Mouse (Mus musculus): Measurements from ENCODE around the gene Cntd1. TPM values are rescaled to one million over a fixed set of nuclear protein-coding genes. Genes with fewer than 3 reads are reported as not detected.

Gene Cntd1
- polyA plus RNA-seq, 1 experiment from 2014 or later, result 1.7 TPM

DNA sequence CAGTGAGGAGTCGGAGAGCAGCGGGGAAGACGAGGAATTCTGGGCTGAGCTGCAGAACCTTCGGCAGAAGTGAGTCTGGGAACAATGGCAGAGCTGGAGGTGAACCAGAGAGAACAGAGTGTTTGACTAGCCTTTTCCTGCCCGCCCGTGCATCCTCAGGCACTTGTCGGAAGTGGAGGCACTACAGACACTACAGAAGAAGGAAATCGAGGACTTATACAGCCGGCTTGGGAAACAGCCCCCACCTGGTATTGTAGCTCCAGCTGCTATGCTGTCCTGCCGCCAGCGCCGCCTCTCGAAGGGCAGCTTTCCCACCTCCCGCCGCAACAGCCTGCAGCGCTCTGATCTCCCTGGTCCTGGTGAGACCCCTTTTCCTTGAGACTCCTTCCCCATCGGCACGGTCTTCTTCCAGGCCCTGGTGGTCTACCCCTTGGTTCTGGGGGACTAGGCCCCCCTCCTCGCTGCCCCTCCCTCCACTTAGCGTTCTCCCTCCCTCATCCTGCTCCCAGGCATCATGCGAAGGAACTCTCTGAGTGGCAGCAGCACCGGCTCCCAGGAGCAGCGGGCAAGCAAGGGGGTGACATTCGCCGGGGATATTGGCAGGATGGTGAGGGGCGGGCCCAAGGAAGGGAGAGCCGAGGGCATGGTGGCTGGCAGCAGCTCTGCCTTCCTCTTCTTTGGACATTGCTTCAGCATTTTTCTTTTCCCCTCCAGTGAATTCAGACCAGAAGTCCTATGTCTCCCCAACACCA lies 2.3 kb upstream of the Cntd1 start:
- Histone ChIP-seq H3K4me2 (peak overlapping the region; percentile 75), H3K27me3 (no peaks in the 10 kb centered on the region), H3K4me1 (peaks cover 29% of the 10 kb centered on the region), H3K36me3 (0 out of 2 replicates have a peak, but pooled peaks cover 2% of the 10 kb centered on the region), H3K4me3 (peak overlapping the region; percentile 6; the same call in 1 of the 2 replicates), H3K9me3 (no peaks in the 10 kb centered on the region), H3K27ac (no peak overlapping the region), H3K9ac (no peak overlapping the region)
- ATAC-seq (ENCODE audit: borderline replicate concordance, extremely low read depth, low FRiP score, low TSS enrichment), result no peak
- WGBS, result 27% methylated on average over 27 of the region's 27 CpGs

DNA sequence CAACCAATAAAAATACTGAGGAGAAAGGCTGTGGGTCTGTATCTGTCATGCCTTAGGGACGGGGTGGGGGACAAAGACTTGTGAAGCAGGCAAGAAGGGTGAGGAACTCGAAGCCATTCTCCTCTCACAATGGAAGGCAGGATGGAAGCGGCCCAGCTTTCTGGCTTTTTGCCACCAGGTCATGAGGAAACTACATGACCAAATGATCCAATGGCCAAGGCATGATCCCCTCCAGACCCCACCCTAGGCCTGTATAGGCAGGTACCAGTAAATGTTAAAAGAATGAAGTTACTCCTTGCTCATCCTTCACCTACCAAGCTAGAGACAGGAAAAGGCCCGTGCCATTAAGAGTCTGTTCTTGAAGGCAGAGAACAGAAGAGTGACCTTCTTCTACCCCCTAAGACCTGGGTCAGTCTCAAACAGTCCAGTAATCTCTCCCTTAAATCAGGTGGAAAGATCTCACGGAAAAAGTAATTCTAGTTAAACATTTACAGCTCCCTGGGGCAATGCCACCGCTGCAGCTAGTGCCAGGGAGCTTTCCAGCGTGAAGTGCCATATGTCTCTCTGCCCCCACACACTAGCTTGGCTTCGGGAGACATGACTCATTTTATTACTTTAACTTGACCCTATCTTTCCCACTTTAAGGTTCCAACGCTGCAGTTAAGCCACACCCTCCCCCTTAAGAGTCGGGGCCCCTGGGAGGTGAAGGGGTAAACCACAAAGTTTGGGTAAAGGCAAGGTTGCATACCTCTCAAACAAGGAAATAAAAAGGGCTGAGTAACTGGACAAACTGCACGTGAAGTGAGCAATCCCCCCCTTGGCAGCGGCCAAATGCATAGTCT lies 1.2 kb upstream of the Cntd1 start:
- Histone ChIP-seq H3K4me1 (peaks cover 29% of the 10 kb centered on the region), H3K9me3 (no peaks in the 10 kb centered on the region), H3K4me3 (peak overlapping the region; percentile 67), H3K4me2 (peak overlapping the region; percentile 75), H3K27me3 (no peaks in the 10 kb centered on the region), H3K36me3 (0 out of 2 replicates have a peak, but pooled peaks cover 2% of the 10 kb centered on the region), H3K27ac (peak overlapping the region; percentile 56; the same call in 1 of the 2 replicates), H3K9ac (peak overlapping the region; percentile 66)
- no peak for ATAC-seq (ENCODE audit: borderline replicate concordance, extremely low read depth, low FRiP score, low TSS enrichment)
- 48% methylated on average over 12 of the region's 12 CpGs for WGBS

DNA sequence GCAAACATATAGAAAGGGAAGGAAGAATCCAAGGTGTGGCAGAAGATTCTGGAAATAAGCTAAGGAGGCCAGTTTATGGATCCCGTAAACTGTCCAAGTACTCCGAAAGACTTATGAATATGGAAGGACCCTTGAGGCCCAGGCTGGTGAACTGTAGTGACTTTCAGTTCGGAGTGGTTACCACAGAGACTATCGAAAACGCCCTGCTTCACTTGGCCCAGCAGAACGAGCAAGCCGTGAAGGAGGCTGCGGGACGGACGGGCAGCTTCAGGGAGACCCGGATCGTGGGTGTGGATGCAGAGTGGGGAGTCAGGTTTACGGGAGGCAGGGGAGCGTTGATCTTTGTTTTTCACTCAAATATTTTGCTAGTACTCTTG lies 369 bp downstream of the Cntd1 start:
- peaks cover 29% of the 10 kb centered on the region for H3K4me1 ChIP-seq
- peak overlapping the region; percentile 75 for H3K4me2 ChIP-seq
- no peak overlapping the region for H3K27ac ChIP-seq
- H3K27me3 ChIP-seq, result no peaks in the 10 kb centered on the region
- ATAC-seq (ENCODE audit: borderline replicate concordance, extremely low read depth, low FRiP score, low TSS enrichment), result no peak
- peak overlapping the region; percentile 67 for H3K4me3 ChIP-seq
- no peak overlapping the region for H3K9ac ChIP-seq
- WGBS, result 57% methylated on average over 14 of the region's 14 CpGs
- no peaks in the 10 kb centered on the region for H3K9me3 ChIP-seq
- H3K36me3 ChIP-seq, result 0 out of 2 replicates have a peak, but pooled peaks cover 2% of the 10 kb centered on the region

DNA sequence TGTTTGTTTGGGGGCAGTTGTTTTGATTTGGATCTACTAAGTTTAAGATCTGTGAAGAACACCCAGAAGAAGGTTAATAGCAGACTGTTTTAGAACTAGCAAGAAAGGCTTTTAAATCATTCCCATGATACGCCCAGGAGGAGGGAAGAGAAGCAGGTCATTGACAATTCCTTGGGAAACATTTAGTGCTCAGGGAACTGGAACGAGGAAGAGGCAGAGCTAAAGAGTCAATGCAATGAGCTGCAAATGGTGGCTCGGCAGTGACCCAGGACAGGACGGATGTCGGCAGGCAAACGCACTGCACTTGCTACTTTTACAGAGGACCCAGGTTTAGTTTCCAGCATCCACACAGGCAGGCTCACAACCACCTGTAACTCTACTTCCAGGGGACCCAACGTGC lies 2.0 kb downstream of the Cntd1 start:
- H3K27me3 ChIP-seq, result no peaks in the 10 kb centered on the region

DNA sequence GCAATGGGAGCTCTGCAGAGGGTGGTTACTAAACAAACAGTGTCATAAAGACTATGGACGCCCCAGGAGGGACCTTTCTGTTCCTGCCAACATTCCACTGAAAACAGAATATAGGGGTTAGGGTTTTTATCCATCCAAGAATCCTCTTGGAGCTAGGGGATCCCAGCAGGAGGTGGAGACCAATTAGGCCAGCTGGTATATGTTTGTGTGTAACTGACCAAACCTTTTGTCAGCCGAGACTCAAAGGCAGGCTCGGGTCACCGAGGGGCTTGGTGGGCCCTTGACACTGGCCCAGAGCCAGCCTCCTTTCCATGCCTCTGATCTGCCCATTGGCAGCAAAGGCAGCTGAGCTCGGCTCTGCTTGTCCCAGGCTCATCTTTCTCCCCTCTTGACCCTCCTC lies 4.1 kb downstream of the Cntd1 start:
- 18% methylated on average over 5 of the region's 5 CpGs for WGBS
- Histone ChIP-seq H3K4me1 (peaks cover 9% of the 10 kb centered on the region), H3K9ac (no peak overlapping the region), H3K9me3 (no peaks in the 10 kb centered on the region), H3K27ac (no peak overlapping the region), H3K36me3 (peaks cover 8% of the 10 kb centered on the region), H3K4me3 (no peak overlapping the region), H3K4me2 (no peak overlapping the region), H3K27me3 (no peaks in the 10 kb centered on the region)
- no peak for ATAC-seq (ENCODE audit: borderline replicate concordance, extremely low read depth, low FRiP score, low TSS enrichment)

More for the DNA sequence above, 2.0 kb downstream of the Cntd1 start:
- H3K4me2 ChIP-seq, result no peak overlapping the region
- WGBS, result 52% methylated on average over 7 of the region's 7 CpGs
- H3K4me1 ChIP-seq, result peaks cover 29% of the 10 kb centered on the region
- no peak for ATAC-seq (ENCODE audit: borderline replicate concordance, extremely low read depth, low FRiP score, low TSS enrichment)
- H3K9me3 ChIP-seq, result no peaks in the 10 kb centered on the region
- no peak overlapping the region for H3K27ac ChIP-seq
- no peak overlapping the region for H3K9ac ChIP-seq
- H3K4me3 ChIP-seq, result no peak overlapping the region
- 0 out of 2 replicates have a peak, but pooled peaks cover 2% of the 10 kb centered on the region for H3K36me3 ChIP-seq

DNA sequence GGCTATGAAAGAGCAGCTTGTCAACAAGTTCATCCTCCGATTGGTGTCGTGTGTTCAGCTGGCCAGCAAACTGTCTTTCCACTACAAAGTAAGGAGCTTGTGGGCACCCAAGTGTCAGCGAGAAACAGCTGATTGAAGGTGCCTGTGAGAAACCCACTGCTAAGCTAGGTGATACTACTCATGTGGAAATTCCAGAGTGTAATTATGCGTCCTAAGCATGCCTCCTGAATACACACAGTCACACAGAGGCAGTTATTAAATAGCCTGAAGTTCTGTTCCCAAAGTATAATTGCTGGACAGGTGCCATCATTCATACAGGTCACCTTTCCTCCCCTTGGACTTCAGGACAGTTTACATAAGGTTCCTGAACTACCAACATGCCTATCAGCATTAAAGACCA lies 5.0 kb downstream of the Cntd1 start:
- Histone ChIP-seq H3K4me1 (peaks cover 6% of the 10 kb centered on the region), H3K4me2 (no peak overlapping the region), H3K36me3 (peaks cover 15% of the 10 kb centered on the region), H3K27ac (no peak overlapping the region), H3K4me3 (no peak overlapping the region), H3K9ac (no peak overlapping the region), H3K9me3 (no peaks in the 10 kb centered on the region), H3K27me3 (no peaks in the 10 kb centered on the region)
- 64% methylated on average over 4 of the region's 4 CpGs for WGBS
- no peak for ATAC-seq (ENCODE audit: borderline replicate concordance, extremely low read depth, low FRiP score, low TSS enrichment)

DNA sequence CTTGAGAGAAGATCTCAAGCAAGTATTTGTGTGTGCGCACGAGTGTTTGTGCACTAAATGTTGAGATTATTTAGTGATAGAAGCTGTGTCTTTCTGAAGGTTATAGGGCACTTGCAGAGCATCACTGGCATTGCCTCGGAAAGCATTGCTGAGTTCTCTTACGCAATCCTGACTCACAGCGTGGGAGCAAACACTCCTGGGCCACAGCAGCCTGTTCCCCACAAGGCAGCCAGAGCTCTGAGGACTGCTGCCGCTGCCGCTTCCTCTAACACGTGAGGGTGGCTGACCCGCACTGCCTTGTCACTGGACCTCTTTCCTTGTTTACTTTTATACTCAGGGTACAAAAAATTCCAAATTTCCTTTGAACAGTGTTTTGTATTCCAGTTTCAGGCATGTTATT lies 8.5 kb downstream of the Cntd1 start:
- no peak for ATAC-seq (ENCODE audit: borderline replicate concordance, extremely low read depth, low FRiP score, low TSS enrichment)

DNA sequence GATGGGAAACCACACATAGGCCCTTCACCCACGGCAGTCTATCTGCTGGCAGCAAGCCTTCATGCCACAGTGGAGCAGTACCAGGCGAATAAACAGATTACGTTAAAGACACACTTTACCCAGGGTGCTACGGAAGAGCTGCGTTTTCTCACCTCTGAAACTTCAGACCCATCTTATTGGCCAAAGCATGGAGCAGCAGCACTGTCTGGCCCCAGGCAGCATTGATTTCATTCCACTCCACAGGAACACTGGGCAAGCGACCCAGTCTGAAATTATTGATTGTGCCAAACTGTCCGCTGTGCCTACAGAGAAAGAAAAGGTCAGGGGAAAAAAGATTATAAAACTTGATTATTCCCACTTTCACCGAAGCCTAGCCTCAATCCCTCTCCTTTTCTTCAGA lies 12.4 kb downstream of the Cntd1 start:
- H3K36me3 ChIP-seq, result peaks cover 72% of the 10 kb centered on the region
- H3K4me1 ChIP-seq, result no peaks in the 10 kb centered on the region
- 95% methylated on average over 8 of the region's 8 CpGs for WGBS
- no peak overlapping the region for H3K27ac ChIP-seq
- no peak overlapping the region for H3K4me3 ChIP-seq
- no peaks in the 10 kb centered on the region for H3K27me3 ChIP-seq
- H3K9ac ChIP-seq, result no peak overlapping the region
- no peaks in the 10 kb centered on the region for H3K9me3 ChIP-seq
- no peak for ATAC-seq (ENCODE audit: borderline replicate concordance, extremely low read depth, low FRiP score, low TSS enrichment)
- no peak overlapping the region for H3K4me2 ChIP-seq

More for the DNA sequence above, 8.5 kb downstream of the Cntd1 start:
- Histone ChIP-seq H3K27ac (no peak overlapping the region), H3K36me3 (peaks cover 44% of the 10 kb centered on the region), H3K4me1 (no peaks in the 10 kb centered on the region), H3K4me2 (no peak overlapping the region), H3K4me3 (no peak overlapping the region), H3K9me3 (no peaks in the 10 kb centered on the region), H3K27me3 (no peaks in the 10 kb centered on the region), H3K9ac (no peak overlapping the region)
- 59% methylated on average over 9 of the region's 9 CpGs for WGBS

DNA sequence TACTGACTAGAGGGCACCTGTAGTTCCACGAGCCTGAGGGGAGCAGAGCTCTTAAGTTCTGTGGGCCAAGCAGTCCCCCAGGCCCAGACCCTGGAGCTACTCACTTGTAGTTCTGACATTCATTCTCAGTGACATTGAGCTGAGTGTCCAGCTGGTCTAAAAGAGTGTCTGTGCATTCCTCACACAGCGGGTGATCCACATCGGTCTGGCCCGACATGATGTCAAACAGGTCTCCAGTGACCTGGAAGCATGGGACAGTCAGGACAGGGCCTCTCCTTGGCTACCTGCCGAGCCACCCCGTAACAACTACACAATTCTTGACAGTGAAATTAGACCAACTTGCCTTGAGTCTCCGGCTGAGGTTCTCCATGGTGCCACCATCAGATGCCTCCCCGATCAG lies 16.4 kb downstream of the Cntd1 start:
- Histone ChIP-seq H3K27me3 (no peaks in the 10 kb centered on the region), H3K9ac (no peak overlapping the region), H3K27ac (no peak overlapping the region), H3K36me3 (peaks cover 51% of the 10 kb centered on the region), H3K9me3 (no peaks in the 10 kb centered on the region), H3K4me1 (no peaks in the 10 kb centered on the region), H3K4me3 (no peak overlapping the region), H3K4me2 (no peak overlapping the region)
- no peak for ATAC-seq (ENCODE audit: borderline replicate concordance, extremely low read depth, low FRiP score, low TSS enrichment)
- WGBS, result 93% methylated on average over 8 of the region's 8 CpGs

DNA sequence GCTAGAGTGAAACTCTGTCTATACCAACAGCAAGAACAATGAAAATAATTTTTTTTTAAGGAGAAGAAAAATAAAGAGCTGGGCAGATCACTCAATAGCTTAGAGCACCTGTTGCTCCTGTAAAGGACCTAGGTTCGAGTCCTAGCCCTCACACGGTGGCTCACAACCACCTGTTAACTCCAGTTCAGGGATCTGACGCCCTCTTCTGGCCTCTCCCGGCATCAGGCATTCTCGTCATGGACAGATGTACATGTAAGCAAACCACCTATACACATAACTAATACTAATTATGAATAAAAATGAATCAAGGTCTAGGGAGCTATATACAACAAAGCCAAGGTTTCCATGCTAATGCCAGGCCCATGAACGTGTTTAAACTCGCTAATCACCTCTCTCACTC lies 22.1 kb downstream of the Cntd1 start:
- no peak for ATAC-seq (ENCODE audit: borderline replicate concordance, extremely low read depth, low FRiP score, low TSS enrichment)
- peaks cover 12% of the 10 kb centered on the region for H3K4me1 ChIP-seq
- H3K4me2 ChIP-seq, result peak overlapping the region; percentile 93
- H3K9me3 ChIP-seq, result no peaks in the 10 kb centered on the region
- H3K9ac ChIP-seq, result peak overlapping the region; percentile 88
- H3K36me3 ChIP-seq, result peaks cover 4% of the 10 kb centered on the region; the same call in 1 of the 2 replicates
- H3K27ac ChIP-seq, result no peak overlapping the region
- 61% methylated on average over 7 of the region's 7 CpGs for WGBS
- peak overlapping the region; percentile 91 for H3K4me3 ChIP-seq
- H3K27me3 ChIP-seq, result no peaks in the 10 kb centered on the region

DNA sequence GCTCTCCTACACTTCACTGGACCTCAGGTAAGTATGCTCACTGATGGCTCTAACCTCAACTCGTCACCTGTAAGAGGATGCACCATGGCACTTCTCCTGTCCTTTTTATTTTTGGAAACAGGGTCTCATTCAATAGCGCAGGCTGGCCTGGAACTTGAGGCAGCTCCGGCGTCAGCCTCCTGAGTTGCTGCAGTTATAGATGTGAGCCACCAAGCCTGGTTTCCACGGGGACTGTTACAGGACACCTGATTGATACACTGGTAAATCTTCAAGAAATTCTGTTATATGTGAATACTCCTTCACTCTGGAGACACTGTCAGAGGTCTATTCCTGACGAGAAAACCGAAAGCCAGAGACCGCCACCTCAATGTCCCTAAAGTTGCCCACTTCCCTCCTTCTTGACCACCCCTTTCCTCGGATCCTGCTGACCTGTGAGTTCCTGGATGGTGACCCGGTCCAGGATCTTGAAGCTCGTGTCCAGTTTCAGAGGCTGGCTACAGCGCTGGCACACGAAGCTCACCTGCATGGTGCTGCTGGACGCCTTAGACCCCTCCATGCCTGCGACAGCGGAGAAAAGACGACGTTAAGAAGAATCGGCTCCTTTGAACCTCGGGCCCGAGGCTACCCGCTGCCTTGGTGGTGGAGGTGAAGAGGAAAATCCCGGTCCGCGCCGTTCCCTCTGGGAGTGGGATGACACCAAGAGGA lies 22.6 kb downstream of the Cntd1 start:
- 11% methylated on average over 26 of the region's 26 CpGs for WGBS
- H3K4me3 ChIP-seq, result peak overlapping the region; percentile 91
- H3K4me1 ChIP-seq, result peaks cover 12% of the 10 kb centered on the region
- no peaks in the 10 kb centered on the region for H3K27me3 ChIP-seq
- H3K9ac ChIP-seq, result peak overlapping the region; percentile 88
- H3K4me2 ChIP-seq, result peak overlapping the region; percentile 93
- no peak; the same call in 1 of the 2 replicates for ATAC-seq (ENCODE audit: borderline replicate concordance, extremely low read depth, low FRiP score, low TSS enrichment)
- no peak overlapping the region for H3K27ac ChIP-seq
- no peaks in the 10 kb centered on the region; the same call in 1 of the 2 replicates for H3K36me3 ChIP-seq
- H3K9me3 ChIP-seq, result no peaks in the 10 kb centered on the region

Data from lung, embryonic 15.5 days (tissue).